Mouse (Mus musculus): ENCODE data around the gene Pou4f2. TPM values are rescaled to one million over a fixed set of nuclear protein-coding genes. Genes with fewer than 3 reads are reported as not detected.

Gene Pou4f2
- polyA plus RNA-seq, 2 experiments, result 0.04 TPM; not detected in 1

- H3K4me3 ChIP-seq (replicated peaks; ENCODE audit: low read length), result no peak overlapping the region
- H3K9me3 ChIP-seq (ENCODE audit: control insufficient read depth, low read length), result no peaks in the 10 kb centered on the region
- H3K4me1 ChIP-seq (ENCODE audit: control insufficient read depth, insufficient read depth, low read length), result no peaks in the 10 kb centered on the region
- no peak overlapping the region for H3K9ac ChIP-seq (ENCODE audit: low read depth, low read length, severe bottlenecking)
- no peak overlapping the region for H3K4me2 ChIP-seq (replicated peaks; ENCODE audit: low read depth, low read length, severe bottlenecking)
- whole genome bisulfite sequencing, result 92% methylated on average over 1 of the region's 1 CpGs
- DNase-seq (ENCODE audit: low spot score) (no peak), ATAC-seq (ENCODE audit: low FRiP score, low read depth) (no peak)
- no peaks in the 10 kb centered on the region for H3K36me3 ChIP-seq (ENCODE audit: control insufficient read depth, insufficient read depth, low read length)
- no peak overlapping the region for H3K27ac ChIP-seq (replicated peaks; ENCODE audit: low read depth, low read length)
- peaks cover 46% of the 10 kb centered on the region for H3K27me3 ChIP-seq (ENCODE audit: control insufficient read depth, insufficient read depth, low read length)
- TF ChIP-seq POLR2A (IDR thresholded peaks at IDR 0.05; ENCODE audit: borderline replicate concordance, extremely low read depth, insufficient read depth, insufficient read length), result no peak
Observed at GRCm38 (mm10) chr8:78442781-78443180, 6.3 kb upstream of the Pou4f2 start.

- peaks cover 84% of the 10 kb centered on the region for H3K27me3 ChIP-seq (ENCODE audit: control insufficient read depth, insufficient read depth, low read length)
- no peaks in the 10 kb centered on the region for H3K36me3 ChIP-seq (ENCODE audit: control insufficient read depth, insufficient read depth, low read length)
- H3K4me1 ChIP-seq (ENCODE audit: control insufficient read depth, insufficient read depth, low read length), result peaks cover 7% of the 10 kb centered on the region; the same call in 1 of the 2 replicates
- no peaks in the 10 kb centered on the region for H3K9me3 ChIP-seq (ENCODE audit: control insufficient read depth, low read length)
- H3K9ac ChIP-seq (ENCODE audit: low read depth, low read length, severe bottlenecking), result no peak overlapping the region
- ATAC-seq (ENCODE audit: low FRiP score, low read depth) (peak; percentile 53; the same call in 1 of the 2 replicates), DNase-seq (ENCODE audit: low spot score) (peak; percentile 90)
- WGBS, result 1% methylated on average over 18 of the region's 18 CpGs
- H3K4me2 ChIP-seq (replicated peaks; ENCODE audit: low read depth, low read length, severe bottlenecking), result peak overlapping the region; percentile 35; the same call in 1 of the 2 replicates
- no peak overlapping the region for H3K27ac ChIP-seq (replicated peaks; ENCODE audit: low read depth, low read length)
- no peak overlapping the region; the same call in 1 of the 2 replicates for H3K4me3 ChIP-seq (replicated peaks; ENCODE audit: low read length)
- no peak for TF ChIP-seq POLR2A (IDR thresholded peaks at IDR 0.05; ENCODE audit: borderline replicate concordance, extremely low read depth, insufficient read depth, insufficient read length)
Observed at GRCm38 (mm10) chr8:78438121-78438520, 1.7 kb upstream of the Pou4f2 start.

- H3K27ac ChIP-seq (replicated peaks; ENCODE audit: low read depth, low read length), result no peak overlapping the region
- DNase-seq (ENCODE audit: low spot score), result no peak
- no peak overlapping the region for H3K9ac ChIP-seq (ENCODE audit: low read depth, low read length, severe bottlenecking)
- peak overlapping the region; percentile 35; the same call in 1 of the 2 replicates for H3K4me2 ChIP-seq (replicated peaks; ENCODE audit: low read depth, low read length, severe bottlenecking)
- 2% methylated on average over 32 of the region's 32 CpGs for WGBS
- no peak for ATAC-seq (ENCODE audit: low FRiP score, low read depth)
- H3K27me3 ChIP-seq (ENCODE audit: control insufficient read depth, insufficient read depth, low read length), result peaks cover 86% of the 10 kb centered on the region
- no peak for TF ChIP-seq POLR2A (IDR thresholded peaks at IDR 0.05; ENCODE audit: borderline replicate concordance, extremely low read depth, insufficient read depth, insufficient read length)
- peaks cover 7% of the 10 kb centered on the region; the same call in 1 of the 2 replicates for H3K4me1 ChIP-seq (ENCODE audit: control insufficient read depth, insufficient read depth, low read length)
- H3K4me3 ChIP-seq (replicated peaks; ENCODE audit: low read length), result no peak overlapping the region
- H3K9me3 ChIP-seq (ENCODE audit: control insufficient read depth, low read length), result no peaks in the 10 kb centered on the region
- H3K36me3 ChIP-seq (ENCODE audit: control insufficient read depth, insufficient read depth, low read length), result no peaks in the 10 kb centered on the region
Observed at GRCm38 (mm10) chr8:78437140-78438045, 948 bp upstream of the Pou4f2 start.

GRCm38 (mm10) chr8:78436661-78437060 is 216 bp upstream of the Pou4f2 start:
- peaks cover 87% of the 10 kb centered on the region for H3K27me3 ChIP-seq (ENCODE audit: control insufficient read depth, insufficient read depth, low read length)
- no peak for DNase-seq (ENCODE audit: low spot score)
- peak overlapping the region; percentile 69 for H3K4me2 ChIP-seq (replicated peaks; ENCODE audit: low read depth, low read length, severe bottlenecking)
- ATAC-seq (ENCODE audit: low FRiP score, low read depth), result no peak
- no peaks in the 10 kb centered on the region for H3K9me3 ChIP-seq (ENCODE audit: control insufficient read depth, low read length)
- H3K36me3 ChIP-seq (ENCODE audit: control insufficient read depth, insufficient read depth, low read length), result no peaks in the 10 kb centered on the region
- H3K27ac ChIP-seq (replicated peaks; ENCODE audit: low read depth, low read length), result no peak overlapping the region
- no peak overlapping the region for H3K9ac ChIP-seq (ENCODE audit: low read depth, low read length, severe bottlenecking)
- 1% methylated on average over 13 of the region's 25 CpGs for WGBS
- peak overlapping the region; percentile 39 for H3K4me3 ChIP-seq (replicated peaks; ENCODE audit: low read length)
- TF ChIP-seq POLR2A (IDR thresholded peaks at IDR 0.05; ENCODE audit: borderline replicate concordance, extremely low read depth, insufficient read depth, insufficient read length), result no peak
- H3K4me1 ChIP-seq (ENCODE audit: control insufficient read depth, insufficient read depth, low read length), result peaks cover 7% of the 10 kb centered on the region; the same call in 1 of the 2 replicates

GRCm38 (mm10) chr8:78435624-78435960 is 853 bp downstream of the Pou4f2 start:
- no peaks in the 10 kb centered on the region for H3K9me3 ChIP-seq (ENCODE audit: control insufficient read depth, low read length)
- no peak for TF ChIP-seq POLR2A (IDR thresholded peaks at IDR 0.05; ENCODE audit: borderline replicate concordance, extremely low read depth, insufficient read depth, insufficient read length)
- H3K27me3 ChIP-seq (ENCODE audit: control insufficient read depth, insufficient read depth, low read length), result peaks cover 84% of the 10 kb centered on the region
- peaks cover 7% of the 10 kb centered on the region; the same call in 1 of the 2 replicates for H3K4me1 ChIP-seq (ENCODE audit: control insufficient read depth, insufficient read depth, low read length)
- DNase-seq (ENCODE audit: low spot score), result no peak
- no peaks in the 10 kb centered on the region for H3K36me3 ChIP-seq (ENCODE audit: control insufficient read depth, insufficient read depth, low read length)
- H3K4me2 ChIP-seq (replicated peaks; ENCODE audit: low read depth, low read length, severe bottlenecking), result peak overlapping the region; percentile 69
- H3K9ac ChIP-seq (ENCODE audit: low read depth, low read length, severe bottlenecking), result no peak overlapping the region
- no peak overlapping the region for H3K27ac ChIP-seq (replicated peaks; ENCODE audit: low read depth, low read length)
- ATAC-seq (ENCODE audit: low FRiP score, low read depth), result no peak
- WGBS, result 2% methylated on average over 18 of the region's 18 CpGs
- H3K4me3 ChIP-seq (replicated peaks; ENCODE audit: low read length), result peak overlapping the region; percentile 39
